Mouse (Mus musculus) CD4-positive, CD25-positive, alpha-beta regulatory T cell (primary cell): ENCODE results near the gene Ndrg2. TPM values are rescaled to one million over a fixed set of nuclear protein-coding genes. Genes with fewer than 3 reads are reported as not detected.

Source experiments
- polyA plus RNA-seq: library from polyadenylated mRNA; unstranded; fragments of 100-300 nt; shearing (Covaris generic); gene quantifications from one replicate; pipeline ENCODE4 v1.2.1, GENCODE M21; 2017

Gene Ndrg2
- 56.7 TPM for polyA plus RNA-seq

DNA sequence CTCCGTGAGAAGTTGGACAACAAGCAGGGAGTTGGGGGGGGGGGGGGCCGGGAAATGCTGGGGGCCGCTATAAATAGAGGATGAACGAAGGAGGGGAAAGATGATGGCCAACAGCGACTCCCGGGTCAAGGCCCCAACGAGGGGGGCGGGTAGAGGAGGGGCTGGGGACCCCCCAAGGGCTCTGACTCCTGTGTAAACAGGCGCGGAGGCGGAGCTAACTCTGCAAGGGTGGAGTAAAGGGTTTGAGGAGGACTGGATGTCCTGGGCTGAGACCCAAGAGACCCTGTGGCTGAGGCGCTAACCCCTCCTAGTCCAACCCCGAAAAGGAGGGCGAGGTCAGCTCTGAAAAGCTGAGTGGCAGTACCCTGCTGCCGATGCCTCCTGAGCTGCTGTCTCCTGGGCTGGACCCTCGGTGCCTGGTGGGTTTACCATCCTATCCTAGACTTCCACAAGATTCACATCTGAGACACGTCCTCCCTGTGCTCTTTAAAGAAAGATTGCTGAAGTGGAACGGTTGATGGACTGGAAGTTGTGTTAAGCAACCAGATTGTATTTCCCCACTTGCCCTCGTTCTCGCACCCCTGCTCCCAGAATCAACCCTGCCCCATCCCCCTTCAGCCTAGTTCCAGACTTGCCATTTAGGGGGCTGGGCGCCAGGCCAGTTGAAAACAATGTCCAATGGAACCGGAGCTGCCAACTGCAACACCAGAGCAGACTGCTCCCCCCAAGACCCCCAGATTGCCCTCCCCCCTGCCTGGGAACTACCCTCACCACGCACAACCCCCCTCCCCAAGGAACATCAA is at the start of gene Ndrg2:
Gene Ndrg2 (minus strand): TSS at position 199 of the 803 bp plus-strand sequence.

DNA sequence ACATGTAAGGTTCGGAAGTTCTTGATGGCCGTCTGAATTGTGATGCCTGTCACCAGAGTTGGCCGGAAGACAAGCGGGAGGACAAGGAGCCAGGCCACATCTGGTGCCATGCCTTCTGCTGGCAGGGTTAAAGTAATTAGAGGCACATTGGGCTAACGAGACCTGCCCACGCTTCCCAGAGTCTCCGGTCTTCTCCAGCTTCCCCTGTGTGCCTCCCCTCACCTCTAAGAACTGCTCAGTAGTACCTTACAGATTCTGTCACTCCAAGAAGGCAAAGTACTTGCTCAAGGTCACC is 8.6 kb upstream of the Ndrg2 start, which contains the start of gene Rnase13:
Gene Rnase13 (minus strand): TSS at position 203 of the 295 bp plus-strand sequence.

DNA sequence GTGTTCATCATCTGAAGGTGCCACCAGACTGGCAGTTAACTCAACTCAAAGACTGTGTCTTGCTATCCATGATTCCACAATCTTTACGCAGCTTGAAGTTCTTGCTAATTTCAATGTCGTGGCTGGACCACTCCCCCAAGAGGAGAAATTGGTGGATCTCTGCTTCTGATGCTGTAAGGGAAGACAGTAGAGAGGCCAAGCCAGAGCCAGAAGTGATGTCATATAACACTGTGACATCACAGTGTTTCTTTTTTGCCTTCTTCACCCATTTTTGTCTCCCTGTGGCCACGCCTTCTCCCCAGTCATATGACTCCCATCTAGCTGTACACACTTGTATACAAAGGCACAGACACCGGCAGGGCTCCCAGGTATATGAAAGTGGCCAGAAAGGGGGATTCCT is 4.2 kb upstream of the Ndrg2 start, which contains the start of gene Tppp2:
Gene Tppp2 (plus strand): TSS at position 301 of the 400 bp plus-strand sequence.

DNA sequence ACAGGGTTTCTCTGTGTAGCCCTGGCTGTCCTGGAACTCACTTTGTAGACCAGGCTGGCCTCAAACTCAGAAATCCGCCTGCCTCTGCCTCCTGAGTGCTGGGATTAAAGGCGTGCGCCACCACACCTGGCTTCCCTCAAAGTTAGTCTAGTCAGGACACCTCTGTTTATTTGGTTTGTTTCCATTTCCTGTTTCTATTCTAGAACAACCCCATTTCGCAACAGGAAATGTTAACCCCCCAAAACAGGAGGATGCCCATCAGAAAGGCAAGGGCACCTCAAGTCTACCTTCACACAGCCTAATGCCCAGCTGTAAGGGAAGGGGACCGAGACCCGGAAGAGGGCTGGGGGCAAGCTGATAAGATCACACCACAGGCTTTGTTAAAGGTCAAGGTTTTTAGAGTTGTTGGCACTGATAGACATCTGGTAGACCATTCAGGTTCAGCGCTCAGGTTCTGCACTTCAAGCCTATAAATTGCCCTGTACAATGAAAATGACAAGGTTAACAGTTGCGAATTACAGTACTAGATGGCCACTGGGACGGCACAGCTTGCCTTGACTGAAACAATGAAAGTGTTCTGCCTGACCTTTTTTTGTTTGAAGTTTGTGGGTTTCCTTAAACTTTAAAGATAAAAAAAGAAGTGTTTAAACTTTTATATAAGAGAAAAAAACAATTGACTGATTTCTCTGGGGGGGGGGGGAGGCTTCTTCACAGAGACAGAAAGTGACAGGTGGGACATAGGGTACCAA is 21.6 kb downstream of the Ndrg2 start, which contains the start of gene Slc39a2:
Gene Slc39a2 (plus strand): TSS at position 699 of the 749 bp plus-strand sequence.

DNA sequence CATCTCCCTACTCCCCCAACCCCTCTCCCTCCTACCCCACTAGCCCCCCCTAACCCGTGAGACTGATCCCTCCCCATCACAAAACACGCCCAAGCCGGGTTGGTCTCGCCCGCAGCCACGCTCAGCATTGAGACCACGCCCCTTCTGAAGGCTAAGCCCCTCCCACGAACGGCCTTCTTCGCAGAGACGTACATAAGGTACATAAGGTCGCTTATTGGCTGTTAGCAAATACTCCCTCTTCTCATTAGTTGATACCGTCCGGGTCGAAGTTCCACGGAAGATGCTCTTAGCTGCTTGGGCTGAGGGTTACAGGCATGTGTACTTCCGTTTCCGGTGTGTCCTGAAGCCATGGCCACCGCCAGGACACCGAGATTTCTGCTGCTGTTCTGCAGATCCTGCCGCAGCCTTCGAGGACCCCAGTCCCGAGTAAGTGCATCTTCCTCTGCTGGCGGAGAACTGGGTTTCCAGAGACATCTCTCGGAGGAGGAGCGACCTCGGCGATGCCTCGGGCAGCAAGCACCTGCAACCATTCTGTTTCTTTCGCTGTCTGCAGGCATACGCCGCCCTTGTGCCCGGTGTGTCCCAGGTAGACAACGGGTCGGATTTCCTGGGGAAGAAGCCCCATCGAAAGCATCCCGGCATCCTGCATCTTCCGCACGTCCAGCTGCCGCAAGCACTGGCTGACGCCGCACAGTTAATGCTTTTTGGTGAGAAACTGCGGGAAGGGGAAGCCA is 29.2 kb downstream of the Ndrg2 start, which contains the start of gene Mettl17:
Gene Mettl17 (plus strand): TSS at position 245 of the 734 bp plus-strand sequence.

Other genes starting within 250 kb of the Ndrg2 start
- not detected for gene Gm17079, start 218.7 kb downstream of the Ndrg2 start, polyA plus RNA-seq
- gene Gm5800, start 197.0 kb downstream of the Ndrg2 start, polyA plus RNA-seq = not detected
- not detected for gene Ang4, start 140.6 kb downstream of the Ndrg2 start, polyA plus RNA-seq
- gene AY358078, start 114.1 kb downstream of the Ndrg2 start, polyA plus RNA-seq = not detected
- gene Ear6, start 60.5 kb downstream of the Ndrg2 start, polyA plus RNA-seq = not detected
- gene Mettl17, start 29.3 kb downstream of the Ndrg2 start, polyA plus RNA-seq = 97.5 TPM
- 0.68 TPM for gene Slc39a2, start 21.3 kb downstream of the Ndrg2 start, polyA plus RNA-seq
- gene Tppp2, start 4.3 kb upstream of the Ndrg2 start, polyA plus RNA-seq = not detected
- not detected for gene Rnase13, start 8.6 kb upstream of the Ndrg2 start, polyA plus RNA-seq
- 0.86 TPM for gene Arhgef40, start 70.6 kb upstream of the Ndrg2 start, polyA plus RNA-seq
- gene Tmem253, start 101.5 kb upstream of the Ndrg2 start, polyA plus RNA-seq = not detected
- gene Zfp219, start 106.6 kb upstream of the Ndrg2 start, polyA plus RNA-seq = 22.6 TPM
- gene Olfr221, start 128.3 kb upstream of the Ndrg2 start, polyA plus RNA-seq = not detected
- gene Hnrnpc, start 189.9 kb upstream of the Ndrg2 start, polyA plus RNA-seq = 433 TPM
- 4.6 TPM for gene Rpgrip1, start 196.5 kb upstream of the Ndrg2 start, polyA plus RNA-seq